Mouse (Mus musculus): ENCODE data around the gene Fam133b. TPM values are rescaled to one million over a fixed set of nuclear protein-coding genes. Genes with fewer than 3 reads are reported as not detected.

The Fam133b gene
- polyA plus RNA-seq, 1 experiment, result 13.4 TPM

DNA sequence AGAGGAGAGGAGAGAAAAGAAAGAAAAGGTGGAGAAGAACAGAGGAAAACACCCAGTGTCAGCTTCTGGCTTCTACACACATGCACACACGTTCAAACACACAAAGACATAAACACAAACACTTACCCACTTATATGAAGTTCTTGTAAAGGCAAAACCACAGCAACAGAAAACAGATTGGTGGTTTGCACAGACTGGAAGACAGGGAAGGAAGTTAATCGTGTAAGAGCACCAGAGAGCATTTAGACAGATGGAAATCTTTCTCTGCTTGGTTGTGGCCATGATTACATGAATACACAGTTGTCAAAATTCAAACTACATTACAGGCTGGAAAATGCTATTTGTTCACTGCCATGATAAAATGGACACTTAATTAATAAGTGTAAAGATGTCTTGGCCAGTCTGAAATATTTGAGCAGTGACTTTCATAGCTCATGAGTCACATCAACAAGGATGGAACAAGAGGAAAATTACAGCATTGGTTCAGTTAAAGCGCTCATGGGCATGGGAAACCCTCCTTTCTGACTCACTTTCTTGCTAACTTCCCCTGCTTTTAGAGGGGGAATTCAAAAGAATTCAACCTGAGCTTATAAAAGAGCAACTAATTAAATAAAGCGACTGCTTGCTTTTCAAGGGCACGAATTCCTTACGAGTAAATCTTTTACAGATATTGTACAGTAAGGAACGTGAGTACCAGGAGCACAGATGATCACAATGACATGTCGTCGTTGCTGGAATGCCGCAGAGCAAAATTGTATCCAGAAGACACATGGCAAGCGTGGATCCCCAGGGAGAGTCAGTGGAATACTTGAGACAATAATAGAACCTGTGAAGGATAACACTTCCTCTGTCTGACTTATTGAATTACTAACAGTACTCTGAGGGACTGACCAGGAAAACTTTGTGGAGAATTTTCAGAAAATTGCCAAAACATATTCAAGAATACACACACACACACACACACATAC is 4.8 kb upstream of the Fam133b start:
- H3K4me1 ChIP-seq, result peaks cover 53% of the 10 kb centered on the region
- TF ChIP-seq FLI1 (IDR thresholded peaks at IDR 0.05; ENCODE audit: low read length), result no peak
- TF ChIP-seq GATA1 (IDR thresholded peaks at IDR 0.05; ENCODE audit: borderline replicate concordance, low read length), result no peak
- H3K27me3 ChIP-seq (replicated peaks), result peaks cover 14% of the 10 kb centered on the region
- H3K36me3 ChIP-seq (replicated peaks; ENCODE audit: low read length), result no peaks in the 10 kb centered on the region
- no peak overlapping the region for H3K4me3 ChIP-seq (replicated peaks)
- H3K9me3 ChIP-seq, result no peaks in the 10 kb centered on the region

DNA sequence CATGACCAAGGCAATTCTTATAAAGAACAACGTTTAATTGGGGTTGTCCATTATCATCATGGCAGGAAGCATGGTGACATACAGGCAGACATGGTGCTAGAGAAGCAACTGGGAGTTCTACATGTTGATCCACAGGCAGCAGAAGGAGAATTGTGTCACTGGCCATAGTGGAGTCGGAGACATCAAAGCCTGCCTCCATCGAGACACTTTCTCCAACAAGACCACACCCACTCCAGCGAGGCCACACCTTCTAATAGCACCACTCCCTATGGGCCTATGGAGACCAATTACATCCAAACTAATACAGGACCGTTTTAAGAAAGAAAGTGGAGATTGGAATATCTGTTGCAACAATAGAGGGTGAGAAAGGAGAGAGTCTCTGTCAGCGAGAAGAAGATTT is 1.8 kb upstream of the Fam133b start:
- Histone ChIP-seq H3K4me1 (peaks cover 62% of the 10 kb centered on the region), H3K9me3 (no peaks in the 10 kb centered on the region), H3K4me3 (replicated peaks) (peak overlapping the region; percentile 18), H3K36me3 (replicated peaks; ENCODE audit: low read length) (peaks cover 9% of the 10 kb centered on the region), H3K27me3 (replicated peaks) (peaks cover 9% of the 10 kb centered on the region)
- TF ChIP-seq GATA1 (IDR thresholded peaks at IDR 0.05; ENCODE audit: borderline replicate concordance, low read length), result no peak
- TF ChIP-seq FLI1 (IDR thresholded peaks at IDR 0.05; ENCODE audit: low read length), result no peak

DNA sequence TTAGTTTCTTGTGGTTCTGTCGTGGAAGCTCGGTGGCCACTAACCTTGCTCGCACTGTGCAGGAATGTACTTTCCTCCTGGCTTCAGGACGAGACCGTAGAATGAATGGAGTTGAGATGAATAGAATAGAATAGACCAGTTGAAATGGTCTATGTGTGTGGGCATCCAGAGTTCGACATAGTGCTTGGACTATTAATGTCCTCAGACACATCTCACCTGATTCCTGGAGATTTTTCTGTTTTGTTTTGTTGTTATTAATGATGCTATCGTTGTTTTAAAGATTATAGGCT is 792 bp downstream of the Fam133b start:
- H3K36me3 ChIP-seq (replicated peaks; ENCODE audit: low read length), result peaks cover 22% of the 10 kb centered on the region
- TF ChIP-seq FLI1 (IDR thresholded peaks at IDR 0.05; ENCODE audit: low read length) (no peak), GATA1 (IDR thresholded peaks at IDR 0.05; ENCODE audit: borderline replicate concordance, low read length) (no peak)
- peak overlapping the region; percentile 95 for H3K4me3 ChIP-seq (replicated peaks)
- H3K4me1 ChIP-seq, result peaks cover 73% of the 10 kb centered on the region
- H3K9me3 ChIP-seq, result no peaks in the 10 kb centered on the region
- H3K27me3 ChIP-seq (replicated peaks), result no peaks in the 10 kb centered on the region

DNA sequence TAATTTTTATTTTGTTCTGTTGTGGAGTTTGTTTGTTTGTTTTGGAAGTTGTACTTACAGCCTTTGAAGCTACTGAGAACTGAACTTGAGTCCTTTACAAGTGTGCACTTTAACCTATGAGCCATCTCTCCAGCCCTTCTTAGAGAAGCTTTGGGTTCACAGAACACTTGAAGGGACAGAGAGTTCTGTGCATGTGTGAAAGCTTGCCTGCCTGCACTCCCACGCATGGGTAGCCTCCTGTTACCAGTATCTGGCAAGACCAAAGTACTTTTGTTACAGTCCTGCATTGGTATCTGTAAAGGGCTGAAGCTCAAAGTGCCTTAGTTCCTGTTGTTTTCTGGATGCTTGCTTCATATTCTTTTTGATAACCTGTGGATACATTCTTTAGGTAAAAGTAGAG is 2.6 kb downstream of the Fam133b start:
- TF ChIP-seq GATA1 (IDR thresholded peaks at IDR 0.05; ENCODE audit: borderline replicate concordance, low read length) (no peak), FLI1 (IDR thresholded peaks at IDR 0.05; ENCODE audit: low read length) (no peak)

DNA sequence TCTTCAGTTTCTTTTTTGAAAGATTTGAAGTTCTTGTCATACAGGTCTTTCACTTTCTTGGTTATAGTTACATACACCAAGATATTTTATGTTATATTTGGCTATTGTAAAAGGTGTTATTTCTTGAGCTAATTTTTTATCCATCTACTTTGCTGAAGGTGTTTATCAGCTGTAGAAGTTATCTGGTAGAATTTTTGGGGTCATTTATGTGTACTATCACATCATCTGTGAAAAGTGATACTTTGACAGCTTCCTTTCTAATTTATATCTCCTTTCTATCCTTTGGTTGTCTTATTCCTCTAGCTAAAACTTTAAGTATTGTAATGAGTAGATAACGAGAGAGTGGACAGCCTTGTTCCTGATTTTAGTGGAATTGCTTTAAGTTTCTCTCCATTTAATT is 7.8 kb downstream of the Fam133b start:
- Histone ChIP-seq H3K9me3 (no peaks in the 10 kb centered on the region), H3K4me3 (replicated peaks) (no peak overlapping the region), H3K27me3 (replicated peaks) (no peaks in the 10 kb centered on the region), H3K36me3 (replicated peaks; ENCODE audit: low read length) (peaks cover 48% of the 10 kb centered on the region), H3K4me1 (peaks cover 28% of the 10 kb centered on the region)
- TF ChIP-seq FLI1 (IDR thresholded peaks at IDR 0.05; ENCODE audit: low read length), result no peak
- TF ChIP-seq GATA1 (IDR thresholded peaks at IDR 0.05; ENCODE audit: borderline replicate concordance, low read length), result no peak

More for the DNA sequence above, 2.6 kb downstream of the Fam133b start:
- peak overlapping the region; percentile 64 for H3K4me3 ChIP-seq (replicated peaks)
- no peaks in the 10 kb centered on the region for H3K27me3 ChIP-seq (replicated peaks)
- H3K36me3 ChIP-seq (replicated peaks; ENCODE audit: low read length), result peaks cover 22% of the 10 kb centered on the region
- no peaks in the 10 kb centered on the region for H3K9me3 ChIP-seq
- H3K4me1 ChIP-seq, result peaks cover 67% of the 10 kb centered on the region

DNA sequence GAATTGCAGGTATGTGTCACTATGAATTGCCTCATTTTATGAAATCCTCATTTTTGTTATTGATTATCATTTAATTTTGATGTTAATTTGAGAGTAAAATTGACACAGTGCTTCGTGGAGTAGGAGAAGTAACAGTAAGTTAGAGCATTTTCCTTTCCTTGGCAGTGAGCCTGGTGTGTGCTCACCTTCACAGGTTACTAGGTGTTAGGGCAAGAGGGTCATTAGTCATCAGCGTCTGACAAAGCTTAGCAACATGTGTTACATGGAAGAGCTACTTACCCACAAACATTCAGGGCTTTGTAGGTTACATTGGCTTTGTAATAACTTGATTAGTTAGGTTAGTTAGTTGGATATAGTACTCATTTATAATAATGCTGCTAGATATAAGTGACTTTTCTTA is 10.6 kb downstream of the Fam133b start:
- H3K9me3 ChIP-seq, result no peaks in the 10 kb centered on the region
- no peak overlapping the region for H3K4me3 ChIP-seq (replicated peaks)
- TF ChIP-seq GATA1 (IDR thresholded peaks at IDR 0.05; ENCODE audit: borderline replicate concordance, low read length) (no peak), FLI1 (IDR thresholded peaks at IDR 0.05; ENCODE audit: low read length) (no peak)
- H3K36me3 ChIP-seq (replicated peaks; ENCODE audit: low read length), result peaks cover 59% of the 10 kb centered on the region
- peaks cover 14% of the 10 kb centered on the region for H3K4me1 ChIP-seq
- H3K27me3 ChIP-seq (replicated peaks), result no peaks in the 10 kb centered on the region

DNA sequence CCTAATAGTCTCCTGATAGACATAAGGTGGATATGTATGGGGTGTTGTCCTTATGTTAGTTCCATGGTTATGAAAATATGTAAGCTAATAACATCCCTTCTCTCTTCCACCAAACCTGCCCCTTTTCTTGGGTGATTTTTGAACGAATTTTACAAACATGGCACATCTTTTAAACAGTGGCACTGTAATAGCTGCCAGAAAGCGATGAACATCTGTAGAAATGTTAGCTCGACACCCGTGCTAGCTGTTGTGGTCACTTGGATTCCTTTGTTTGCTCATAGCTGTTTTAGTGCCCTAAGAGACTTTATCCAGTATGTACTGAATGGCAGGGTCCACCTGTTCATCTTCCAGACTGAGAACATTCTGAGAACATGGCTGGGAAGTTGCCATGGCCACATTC is 27.6 kb downstream of the Fam133b start, which contains the start of gene 1700109H08Rik:
1700109H08Rik (plus strand) TSS at position 301 of the 400 bp plus-strand sequence.
- peaks cover 98% of the 10 kb centered on the region for H3K36me3 ChIP-seq (replicated peaks; ENCODE audit: low read length)
- no peak for TF ChIP-seq FLI1 (IDR thresholded peaks at IDR 0.05; ENCODE audit: low read length)
- TF ChIP-seq GATA1 (IDR thresholded peaks at IDR 0.05; ENCODE audit: borderline replicate concordance, low read length), result no peak
- H3K27me3 ChIP-seq (replicated peaks), result no peaks in the 10 kb centered on the region

DNA sequence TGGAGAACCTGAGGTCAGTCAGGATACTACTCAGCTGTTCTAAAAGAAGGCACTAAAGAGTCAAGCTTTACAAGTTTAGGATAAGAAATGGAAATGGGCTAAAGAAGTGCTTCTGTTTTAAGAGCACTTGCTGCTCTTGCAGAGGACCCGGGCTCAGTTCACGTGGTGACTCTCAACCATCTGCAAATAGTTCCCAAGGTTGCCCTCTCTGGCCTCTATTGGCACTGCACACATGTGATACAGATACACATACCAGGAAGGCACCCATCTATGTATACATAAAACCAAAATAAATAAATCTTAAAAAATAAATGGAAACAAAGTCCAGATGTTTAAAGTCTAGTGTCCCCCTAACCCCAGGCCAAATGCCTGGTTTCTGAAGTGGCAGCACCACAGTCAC is 31.2 kb downstream of the Fam133b start:
- peaks cover 100% of the 10 kb centered on the region for H3K36me3 ChIP-seq (replicated peaks; ENCODE audit: low read length)
- no peaks in the 10 kb centered on the region for H3K4me1 ChIP-seq
- H3K4me3 ChIP-seq (replicated peaks), result no peak overlapping the region
- H3K27me3 ChIP-seq (replicated peaks), result no peaks in the 10 kb centered on the region
- H3K9me3 ChIP-seq, result peaks cover 14% of the 10 kb centered on the region
- no peak for TF ChIP-seq FLI1 (IDR thresholded peaks at IDR 0.05; ENCODE audit: low read length)
- TF ChIP-seq GATA1 (IDR thresholded peaks at IDR 0.05; ENCODE audit: borderline replicate concordance, low read length), result no peak

More for the DNA sequence above, 27.6 kb downstream of the Fam133b start, which contains the start of gene 1700109H08Rik:
- no peak within 1 kb of the TSS for H3K4me3 ChIP-seq (replicated peaks)
- H3K9me3 ChIP-seq, result peaks cover 14% of the 10 kb centered on the region
- no peaks in the 10 kb centered on the region; the same call in 1 of the 2 replicates for H3K4me1 ChIP-seq

DNA sequence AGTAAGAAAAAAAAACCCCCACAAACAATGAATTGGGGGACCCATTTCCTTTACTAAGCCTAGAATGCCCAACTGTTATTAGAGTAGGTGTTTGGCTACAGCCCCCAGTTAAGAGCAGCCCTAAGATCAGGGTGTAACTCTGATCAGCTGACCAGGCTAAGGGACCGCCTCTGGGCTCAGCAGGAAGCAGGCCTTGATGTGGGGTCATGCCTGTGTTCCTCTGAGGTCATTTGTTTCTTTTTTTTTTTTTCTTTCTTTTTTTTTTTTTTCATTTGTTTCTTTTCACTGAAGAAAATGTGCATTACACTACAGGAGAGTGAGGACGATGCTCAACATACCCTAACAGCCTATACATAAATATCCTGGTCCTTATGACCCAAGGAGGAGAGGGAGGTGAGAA is 34.3 kb downstream of the Fam133b start:
- TF ChIP-seq GATA1 (IDR thresholded peaks at IDR 0.05; ENCODE audit: borderline replicate concordance, low read length), result no peak
- TF ChIP-seq FLI1 (IDR thresholded peaks at IDR 0.05; ENCODE audit: low read length), result no peak
- Histone ChIP-seq H3K36me3 (replicated peaks; ENCODE audit: low read length) (peaks cover 100% of the 10 kb centered on the region), H3K4me3 (replicated peaks) (no peak overlapping the region), H3K27me3 (replicated peaks) (no peaks in the 10 kb centered on the region), H3K9me3 (peaks cover 14% of the 10 kb centered on the region), H3K4me1 (no peaks in the 10 kb centered on the region)

DNA sequence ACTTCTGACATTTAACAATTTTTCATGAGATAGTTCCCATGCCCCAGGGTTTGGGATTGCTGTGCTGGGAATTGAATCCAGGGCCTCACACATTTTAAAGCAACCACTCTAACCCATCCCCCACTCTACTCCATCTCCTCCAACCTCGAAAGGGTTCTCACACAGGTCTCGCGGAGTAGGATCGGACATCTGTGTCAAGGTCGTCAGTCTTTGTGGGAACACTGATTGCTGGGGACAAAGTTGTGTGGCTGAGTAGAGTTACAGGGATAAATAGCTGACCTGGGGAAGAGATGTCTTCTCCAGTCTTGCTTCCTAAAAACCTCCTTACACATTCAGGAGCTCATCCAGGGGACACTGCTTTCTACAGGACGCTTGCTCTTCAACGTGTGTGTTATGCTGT is 35.4 kb downstream of the Fam133b start:
- Histone ChIP-seq H3K4me3 (replicated peaks) (no peak overlapping the region), H3K27me3 (replicated peaks) (no peaks in the 10 kb centered on the region), H3K4me1 (peaks cover 6% of the 10 kb centered on the region; the same call in 1 of the 2 replicates), H3K36me3 (replicated peaks; ENCODE audit: low read length) (peaks cover 100% of the 10 kb centered on the region), H3K9me3 (peaks cover 8% of the 10 kb centered on the region)
- TF ChIP-seq FLI1 (IDR thresholded peaks at IDR 0.05; ENCODE audit: low read length), result no peak
- TF ChIP-seq GATA1 (IDR thresholded peaks at IDR 0.05; ENCODE audit: borderline replicate concordance, low read length), result no peak
